Mouse (Mus musculus) midbrain, embryonic 14.5 days (tissue): ENCODE results near the gene Mest. TPM values are rescaled to one million over a fixed set of nuclear protein-coding genes. Genes with fewer than 3 reads are reported as not detected.

Experiments
- ATAC-seq: fragments of 200-750 bp; cut with Nextera tagmentation; 2 replicates; pipeline ENCODE4 v1.8.0; 2017; ENCODE audit warnings: moderate number of reproducible peaks, moderate library complexity; ENCODE audit not compliant: low FRiP score, low TSS enrichment
- DNase-seq: peaks from one replicate; pipeline ENCODE4 v3.0.0-alpha.2; 2015
- H3K27ac ChIP-seq: fragments of 300-500 bp; sonication (generic); replicated peaks from 2 replicates; pipeline ENCODE4 v1.5.1; 2014; ENCODE audit warnings: mild to moderate bottlenecking, low read depth, low read length, moderate library complexity
- H3K27me3 ChIP-seq: fragments of 300-500 bp; sonication (generic); 2 replicates; pipeline ENCODE4 v1.6.1; 2014; ENCODE audit warnings: low read length, control low read depth, mixed read lengths; ENCODE audit not compliant: control insufficient read depth, insufficient read depth
- H3K36me3 ChIP-seq: fragments of 300-500 bp; sonication (generic); 2 replicates; pipeline ENCODE4 v1.6.1; 2014; ENCODE audit warnings: low read length, control low read depth; ENCODE audit not compliant: control insufficient read depth, insufficient read depth
- H3K4me1 ChIP-seq: fragments of 300-500 bp; sonication (generic); 2 replicates; pipeline ENCODE4 v1.6.1; 2014; ENCODE audit warnings: mild to moderate bottlenecking, antibody characterized with exemption, low read length, control low read depth; ENCODE audit not compliant: control insufficient read depth, insufficient read depth
- H3K4me2 ChIP-seq: fragments of 300-500 bp; sonication (generic); 2 replicates; pipeline ENCODE4 v1.6.1; 2014; ENCODE audit warnings: mild to moderate bottlenecking, low read length, moderate library complexity
- H3K4me3 ChIP-seq: fragments of 300-500 bp; sonication (generic); replicated peaks from 2 replicates; pipeline ENCODE4 v1.5.1; 2014; ENCODE audit warnings: low read depth, low read length
- H3K9ac ChIP-seq: fragments of 300-500 bp; sonication (generic); replicated peaks from 2 replicates; pipeline ENCODE4 v1.6.1; 2014; ENCODE audit warnings: mild to moderate bottlenecking, low read length, moderate library complexity
- H3K9me3 ChIP-seq: fragments of 300-500 bp; sonication (generic); 2 replicates; pipeline ENCODE4 v1.6.1; 2016; ENCODE audit warnings: low read length, control low read depth, mixed read lengths; ENCODE audit not compliant: control insufficient read depth
- WGBS: fragments of 180-500 bp; shearing (Covaris S2); extraction: QIAGEN DNeasy Blood & Tissue Kit; methylation state at CpG from one replicate; pipeline ENCODE4 v1.1.7; 2014; 5-methylcytosine and 5-hydroxymethylcytosine counted together
- polyA plus RNA-seq: library from polyadenylated mRNA; unstranded; fragments of >200 nt; fragmentation: Nextera tagmentation; extraction: Ambion mirVana; gene quantifications from 2 replicates; pipeline ENCODE4 v1.2.1, GENCODE M21; 2014

Mest gene
- polyA plus RNA-seq, 1 experiment from 2014 or later: 402 TPM

GRCm38 (mm10) chr6:30697464-30697863 lies 25.9 kb upstream of the Mest start:
- H3K9me3 ChIP-seq: no peaks in the 10 kb centered on the region
- H3K4me3 ChIP-seq: no peak overlapping the region
- no peaks in the 10 kb centered on the region for H3K27me3 ChIP-seq
- H3K4me1 ChIP-seq: peaks cover 10% of the 10 kb centered on the region
- WGBS: 26% methylated on average over 5 of the region's 5 CpGs
- H3K9ac ChIP-seq: no peak overlapping the region
- ATAC-seq: no peak
- DNase-seq: no peak
- no peak overlapping the region for H3K27ac ChIP-seq
- no peak overlapping the region for H3K4me2 ChIP-seq
- no peaks in the 10 kb centered on the region for H3K36me3 ChIP-seq

DNA sequence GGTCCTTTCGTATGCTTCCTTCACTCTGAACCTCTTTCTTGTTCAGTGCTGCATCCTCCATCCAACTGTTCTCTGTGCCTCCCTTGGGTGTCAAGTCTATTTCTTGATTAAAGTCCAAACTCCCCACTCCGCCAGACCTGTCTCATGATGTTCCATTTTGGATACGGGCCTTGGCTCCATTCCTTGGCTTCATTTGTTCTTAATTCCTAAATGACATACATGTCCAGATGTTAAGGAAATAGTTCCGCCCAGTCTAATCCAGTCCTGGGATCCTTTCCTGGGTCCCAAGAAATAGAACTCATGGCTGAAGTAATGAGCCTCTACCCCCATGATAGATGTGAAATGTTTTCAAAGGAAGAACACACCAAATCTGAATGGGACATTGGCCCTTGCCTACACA lies 25.3 kb upstream of the Mest start:
- H3K4me3 ChIP-seq: no peak overlapping the region
- ATAC-seq (no peak), DNase-seq (no peak)
- no peak overlapping the region for H3K4me2 ChIP-seq
- 95% methylated on average over 4 of the region's 4 CpGs for WGBS
- H3K36me3 ChIP-seq: no peaks in the 10 kb centered on the region
- H3K9me3 ChIP-seq: no peaks in the 10 kb centered on the region
- no peak overlapping the region for H3K9ac ChIP-seq
- H3K27ac ChIP-seq: no peak overlapping the region
- H3K27me3 ChIP-seq: no peaks in the 10 kb centered on the region
- H3K4me1 ChIP-seq: peaks cover 10% of the 10 kb centered on the region

GRCm38 (mm10) chr6:30700182-30700581 lies 23.2 kb upstream of the Mest start:
- Histone ChIP-seq H3K4me1 (no peaks in the 10 kb centered on the region), H3K27me3 (no peaks in the 10 kb centered on the region), H3K9ac (no peak overlapping the region), H3K9me3 (no peaks in the 10 kb centered on the region), H3K4me3 (no peak overlapping the region), H3K27ac (no peak overlapping the region), H3K36me3 (no peaks in the 10 kb centered on the region), H3K4me2 (no peak overlapping the region)
- 93% methylated on average over 6 of the region's 6 CpGs for WGBS
- ATAC-seq: no peak
- no peak for DNase-seq

DNA sequence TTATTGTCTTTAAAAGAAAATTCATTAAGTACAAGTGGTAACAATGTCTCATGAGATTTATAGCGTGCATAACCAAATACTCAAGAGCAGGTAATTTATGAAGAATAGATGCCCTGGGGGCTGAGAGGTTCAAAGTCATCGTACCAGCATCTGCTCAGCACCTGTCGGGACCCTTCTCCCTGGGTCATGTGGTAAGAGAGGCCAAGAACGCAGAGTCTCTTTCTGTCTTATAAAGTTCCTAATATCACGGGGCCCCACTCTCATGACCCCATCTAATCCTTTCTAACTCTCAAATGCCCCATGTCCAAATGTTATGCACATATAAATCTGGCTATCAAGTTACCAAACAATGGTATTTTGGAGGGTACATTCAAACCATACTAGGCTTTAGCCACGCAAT lies 20.5 kb upstream of the Mest start:
- H3K4me2 ChIP-seq: no peak overlapping the region
- no peaks in the 10 kb centered on the region for H3K27me3 ChIP-seq
- no peaks in the 10 kb centered on the region for H3K9me3 ChIP-seq
- DNase-seq (no peak), ATAC-seq (no peak)
- no peaks in the 10 kb centered on the region for H3K36me3 ChIP-seq
- H3K4me1 ChIP-seq: no peaks in the 10 kb centered on the region
- H3K9ac ChIP-seq: no peak overlapping the region
- no peak overlapping the region for H3K4me3 ChIP-seq
- no peak overlapping the region for H3K27ac ChIP-seq
- 76% methylated on average over 6 of the region's 6 CpGs for WGBS

GRCm38 (mm10) chr6:30703476-30703875 lies 19.9 kb upstream of the Mest start:
- ATAC-seq: no peak

GRCm38 (mm10) chr6:30703977-30704602 lies 19.3 kb upstream of the Mest start:
- WGBS: 90% methylated on average over 9 of the region's 9 CpGs
- DNase-seq: no peak

More at GRCm38 (mm10) chr6:30703476-30703875, 19.9 kb upstream of the Mest start:
- H3K4me2 ChIP-seq: no peak overlapping the region
- no peak overlapping the region for H3K27ac ChIP-seq
- no peaks in the 10 kb centered on the region for H3K36me3 ChIP-seq
- WGBS: 83% methylated on average over 6 of the region's 6 CpGs
- no peak overlapping the region for H3K4me3 ChIP-seq
- no peak for DNase-seq
- H3K4me1 ChIP-seq: no peaks in the 10 kb centered on the region
- no peak overlapping the region for H3K9ac ChIP-seq
- no peaks in the 10 kb centered on the region for H3K9me3 ChIP-seq
- no peaks in the 10 kb centered on the region for H3K27me3 ChIP-seq

DNA sequence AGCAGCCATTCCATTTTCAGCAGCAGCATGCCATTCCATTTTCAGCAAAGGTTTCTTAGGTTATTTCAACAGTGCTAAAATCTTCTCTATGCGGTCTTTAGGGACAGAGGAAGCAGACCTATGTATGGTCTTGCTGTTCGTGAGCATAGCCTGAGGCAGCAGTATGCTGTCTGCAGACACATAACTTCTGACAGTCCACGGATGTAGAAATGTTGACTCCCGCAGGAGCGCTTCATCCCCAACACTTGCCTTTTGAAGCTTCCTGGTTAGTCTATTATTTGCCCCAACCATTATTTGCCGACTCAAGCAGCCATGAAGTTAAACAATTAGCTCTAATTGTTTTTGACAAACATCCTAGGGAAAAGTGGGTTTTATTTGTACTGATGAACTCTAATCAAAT lies 14.2 kb upstream of the Mest start:
- Histone ChIP-seq H3K36me3 (no peaks in the 10 kb centered on the region), H3K27me3 (no peaks in the 10 kb centered on the region), H3K27ac (peak overlapping the region; percentile 27), H3K9ac (no peak overlapping the region), H3K4me2 (no peak overlapping the region), H3K4me1 (peaks cover 5% of the 10 kb centered on the region; the same call in 1 of the 2 replicates), H3K9me3 (no peaks in the 10 kb centered on the region), H3K4me3 (no peak overlapping the region)
- ATAC-seq (no peak), DNase-seq (peak; percentile 53)
- WGBS: 29% methylated on average over 6 of the region's 6 CpGs

More at GRCm38 (mm10) chr6:30703977-30704602, 19.3 kb upstream of the Mest start:
- Histone ChIP-seq H3K4me1 (peaks cover 3% of the 10 kb centered on the region; the same call in 1 of the 2 replicates), H3K27ac (no peak overlapping the region), H3K4me2 (no peak overlapping the region), H3K4me3 (no peak overlapping the region), H3K9me3 (no peaks in the 10 kb centered on the region), H3K36me3 (no peaks in the 10 kb centered on the region), H3K27me3 (no peaks in the 10 kb centered on the region), H3K9ac (no peak overlapping the region)
- ATAC-seq: no peak

- peaks cover 8% of the 10 kb centered on the region for H3K4me1 ChIP-seq
- no peaks in the 10 kb centered on the region for H3K9me3 ChIP-seq
- H3K4me3 ChIP-seq: no peak overlapping the region
- H3K4me2 ChIP-seq: no peak overlapping the region
- no peak overlapping the region for H3K9ac ChIP-seq
- no peaks in the 10 kb centered on the region for H3K36me3 ChIP-seq
- WGBS: 72% methylated on average over 25 of the region's 25 CpGs
- DNase-seq (no peak), ATAC-seq (no peak)
- no peak overlapping the region for H3K27ac ChIP-seq
- H3K27me3 ChIP-seq: no peaks in the 10 kb centered on the region
Measured at GRCm38 (mm10) chr6:30710371-30711364, 12.7 kb upstream of the Mest start.
